Mouse (Mus musculus) forebrain, embryonic 15.5 days (tissue): ENCODE data around the gene Ell. TPM values are rescaled to one million over a fixed set of nuclear protein-coding genes. Genes with fewer than 3 reads are reported as not detected.
A peak's percentile ranks its signal among the peaks of the same experiment; 100 is the strongest.

Experiments used
- ATAC-seq: fragments of 200-750 bp; cut with Nextera tagmentation; replicated peaks from 2 replicates; pipeline ENCODE4 v1.8.0; 2017; ENCODE audit warnings: mild to moderate bottlenecking, moderate TSS enrichment, moderate library complexity
- H3K27ac ChIP-seq: fragments of 300-500 bp; sonication (generic); replicated peaks from 2 replicates; pipeline ENCODE4 v1.5.1; 2015; ENCODE audit warnings: mild to moderate bottlenecking, inconsistent platforms
- H3K27me3 ChIP-seq: fragments of 300-500 bp; sonication (generic); 2 replicates; pipeline ENCODE4 v1.6.1; 2015; ENCODE audit warnings: inconsistent platforms
- H3K36me3 ChIP-seq: fragments of 300-500 bp; sonication (generic); 2 replicates; pipeline ENCODE4 v1.6.1; 2015; ENCODE audit warnings: mild to moderate bottlenecking, inconsistent platforms
- H3K4me1 ChIP-seq: fragments of 300-500 bp; sonication (generic); 2 replicates; pipeline ENCODE4 v1.6.1; 2015; ENCODE audit warnings: inconsistent platforms
- H3K4me2 ChIP-seq: fragments of 300-500 bp; sonication (generic); replicated peaks from 2 replicates; pipeline ENCODE4 v1.6.1; 2015; ENCODE audit warnings: mild to moderate bottlenecking, inconsistent platforms
- H3K4me3 ChIP-seq: fragments of 300-500 bp; sonication (generic); 2 replicates; pipeline ENCODE4 v1.5.1; 2015; ENCODE audit warnings: mild to moderate bottlenecking, inconsistent platforms
- H3K9ac ChIP-seq: fragments of 300-500 bp; sonication (generic); replicated peaks from 2 replicates; pipeline ENCODE4 v1.6.1; 2015; ENCODE audit warnings: mild to moderate bottlenecking, inconsistent platforms
- H3K9me3 ChIP-seq: fragments of 300-500 bp; sonication (generic); 2 replicates; pipeline ENCODE4 v1.6.1; 2016; ENCODE audit warnings: inconsistent platforms
- WGBS: fragments of 180-500 bp; shearing (Covaris S2); methylation state at CpG from one replicate; pipeline ENCODE4 v1.1.7; 2015; ENCODE audit warnings: mixed read lengths; 5-methylcytosine and 5-hydroxymethylcytosine counted together
- polyA plus RNA-seq: library from polyadenylated mRNA; unstranded; fragments of >200 nt; fragmentation: Nextera tagmentation; extraction: Ambion mirVana; gene quantifications from 2 replicates; pipeline ENCODE4 v1.2.1, GENCODE M21; 2015

Gene Ell
- polyA plus RNA-seq, 1 experiment from 2014 or later: 19.2 TPM

DNA sequence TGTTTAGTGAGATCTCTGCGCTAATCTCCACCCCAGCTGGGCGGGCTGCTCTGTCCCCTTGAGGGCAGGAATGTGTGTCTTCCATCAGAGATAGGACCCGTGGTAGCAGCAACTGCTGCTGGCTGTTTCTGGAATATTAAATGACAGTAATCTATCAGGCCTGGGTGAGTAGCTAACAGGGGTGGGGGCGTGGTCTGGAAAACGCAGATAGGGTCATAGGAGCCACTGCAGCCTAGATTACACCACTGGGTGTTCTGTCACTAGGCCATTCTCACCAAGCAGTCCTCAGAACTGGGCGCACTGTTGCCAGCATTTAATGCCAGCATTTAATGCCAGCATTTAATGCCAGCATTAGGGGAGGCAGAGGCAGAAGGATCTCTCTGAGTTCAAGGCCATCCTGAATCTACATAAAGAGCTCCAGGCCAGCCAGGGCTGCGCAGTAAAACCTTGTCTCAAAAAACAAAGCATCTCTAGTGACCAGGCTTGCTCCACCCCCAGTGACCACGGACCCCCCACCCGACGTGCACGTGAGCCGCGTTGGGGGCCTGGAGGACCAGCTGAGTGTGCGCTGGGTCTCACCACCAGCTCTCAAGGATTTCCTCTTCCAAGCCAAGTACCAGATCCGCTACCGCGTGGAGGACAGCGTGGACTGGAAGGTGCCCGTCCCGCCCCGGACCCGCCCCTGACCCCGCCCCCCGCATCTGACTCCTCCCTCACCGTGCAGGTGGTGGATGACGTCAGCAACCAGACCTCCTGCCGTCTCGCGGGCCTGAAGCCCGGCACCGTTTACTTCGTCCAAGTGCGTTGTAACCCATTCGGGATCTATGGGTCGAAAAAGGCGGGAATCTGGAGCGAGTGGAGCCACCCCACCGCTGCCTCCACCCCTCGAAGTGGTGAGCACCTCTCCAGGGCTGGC lies 38.6 kb upstream of the Ell start:
- H3K27me3 ChIP-seq: peaks cover 75% of the 10 kb centered on the region
- H3K4me3 ChIP-seq: peak overlapping the region; percentile 1; the same call in 1 of the 2 replicates
- H3K36me3 ChIP-seq: no peaks in the 10 kb centered on the region
- no peak overlapping the region for H3K27ac ChIP-seq
- ATAC-seq: no peak
- no peaks in the 10 kb centered on the region for H3K9me3 ChIP-seq
- H3K4me1 ChIP-seq: peaks cover 43% of the 10 kb centered on the region
- H3K4me2 ChIP-seq: peak overlapping the region; percentile 21; the same call in 1 of the 2 replicates
- no peak overlapping the region for H3K9ac ChIP-seq
- WGBS: 7% methylated on average over 38 of the region's 39 CpGs

DNA sequence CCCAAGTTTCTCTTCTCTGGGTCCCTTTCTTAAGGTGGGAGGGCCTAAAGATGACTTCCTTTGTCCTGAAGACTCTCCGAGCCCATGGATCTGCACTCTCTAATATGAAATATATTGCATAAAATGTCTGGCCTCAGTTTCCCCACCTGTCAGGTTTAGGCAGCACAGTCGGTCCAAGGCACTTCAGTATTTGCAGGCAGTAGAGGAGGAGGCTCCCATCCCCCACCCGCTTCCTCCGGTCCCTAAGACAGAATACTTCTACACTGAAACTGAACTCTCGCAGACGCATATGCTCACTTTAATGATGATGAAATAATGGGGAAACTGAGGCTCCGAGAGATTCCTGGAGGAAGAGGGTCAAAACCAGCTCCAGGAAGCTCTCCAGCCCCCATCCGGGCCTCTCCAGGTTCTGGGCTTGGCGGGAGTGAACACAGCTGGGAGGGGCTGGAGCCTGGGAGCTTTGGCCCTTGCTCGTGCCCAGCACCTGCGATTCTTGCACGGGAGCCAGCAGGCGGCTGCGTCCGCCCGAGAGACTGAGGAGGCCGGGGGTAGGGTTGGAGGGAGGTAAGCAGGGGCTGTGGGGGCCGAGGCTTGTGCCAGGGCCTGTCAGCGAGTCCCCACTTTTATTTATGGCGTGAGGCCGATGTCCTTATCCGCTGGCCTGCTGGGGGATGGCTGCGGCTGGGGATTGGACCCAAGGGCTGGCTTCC lies 37.3 kb upstream of the Ell start:
- Histone ChIP-seq H3K27ac (no peak overlapping the region), H3K27me3 (peaks cover 61% of the 10 kb centered on the region), H3K4me2 (0 out of 2 replicates have a peak overlapping the region, but pooled peaks have one; percentile 9), H3K4me1 (peaks cover 49% of the 10 kb centered on the region), H3K36me3 (peaks cover 2% of the 10 kb centered on the region; the same call in 1 of the 2 replicates), H3K9me3 (no peaks in the 10 kb centered on the region), H3K9ac (0 out of 2 replicates have a peak overlapping the region, but pooled peaks have one; percentile 14), H3K4me3 (no peak overlapping the region)
- 10% methylated on average over 23 of the region's 23 CpGs for WGBS
- ATAC-seq: no peak

GRCm38 (mm10) chr8:70502540-70502939 lies 36.7 kb upstream of the Ell start:
- Histone ChIP-seq H3K4me2 (0 out of 2 replicates have a peak overlapping the region, but pooled peaks have one; percentile 9), H3K4me3 (no peak overlapping the region), H3K4me1 (peaks cover 51% of the 10 kb centered on the region), H3K27me3 (peaks cover 56% of the 10 kb centered on the region), H3K27ac (no peak overlapping the region), H3K36me3 (peaks cover 8% of the 10 kb centered on the region), H3K9me3 (no peaks in the 10 kb centered on the region), H3K9ac (no peak overlapping the region)
- WGBS: 33% methylated on average over 12 of the region's 12 CpGs
- ATAC-seq: no peak

GRCm38 (mm10) chr8:70503062-70503750 lies 36.1 kb upstream of the Ell start:
- Histone ChIP-seq H3K27me3 (peaks cover 49% of the 10 kb centered on the region), H3K4me2 (no peak overlapping the region), H3K9ac (no peak overlapping the region), H3K9me3 (no peaks in the 10 kb centered on the region), H3K36me3 (peaks cover 13% of the 10 kb centered on the region), H3K4me3 (0 out of 2 replicates have a peak overlapping the region, but pooled peaks have one; percentile 4), H3K4me1 (peaks cover 51% of the 10 kb centered on the region), H3K27ac (no peak overlapping the region)
- no peak for ATAC-seq
- WGBS: 12% methylated on average over 46 of the region's 46 CpGs

GRCm38 (mm10) chr8:70504291-70504716 lies 35.0 kb upstream of the Ell start:
- no peak overlapping the region for H3K27ac ChIP-seq
- peaks cover 61% of the 10 kb centered on the region for H3K4me1 ChIP-seq
- peaks cover 38% of the 10 kb centered on the region for H3K27me3 ChIP-seq
- ATAC-seq: no peak
- peaks cover 19% of the 10 kb centered on the region for H3K36me3 ChIP-seq
- H3K4me3 ChIP-seq: 0 out of 2 replicates have a peak overlapping the region, but pooled peaks have one; percentile 92
- no peak overlapping the region for H3K9ac ChIP-seq
- WGBS: 63% methylated on average over 16 of the region's 16 CpGs
- H3K4me2 ChIP-seq: 0 out of 2 replicates have a peak overlapping the region, but pooled peaks have one; percentile 3
- no peaks in the 10 kb centered on the region for H3K9me3 ChIP-seq

DNA sequence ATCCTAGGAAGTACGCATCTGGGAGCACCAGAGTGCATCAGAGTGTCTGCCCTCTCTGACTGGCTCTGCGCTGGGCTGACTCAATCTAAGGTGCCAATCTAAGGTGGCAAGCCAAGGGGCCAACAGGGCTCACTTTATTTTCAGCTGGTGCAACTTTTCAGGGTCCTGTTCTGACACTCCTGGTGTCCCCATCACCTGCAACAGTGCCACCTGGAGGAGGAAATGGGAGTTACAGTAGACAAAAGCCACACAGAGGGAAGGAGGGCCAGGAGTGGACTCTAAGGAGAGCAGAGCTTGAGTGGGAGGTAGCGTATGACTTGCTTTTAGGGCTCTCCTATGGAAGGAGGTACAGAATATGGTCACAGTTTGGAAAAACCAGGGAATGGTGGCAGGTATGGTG lies 34.4 kb upstream of the Ell start:
- ATAC-seq: no peak
- Histone ChIP-seq H3K9ac (no peak overlapping the region), H3K27ac (no peak overlapping the region), H3K4me2 (0 out of 2 replicates have a peak overlapping the region, but pooled peaks have one; percentile 3), H3K36me3 (peaks cover 19% of the 10 kb centered on the region), H3K4me3 (0 out of 2 replicates have a peak overlapping the region, but pooled peaks have one; percentile 92), H3K9me3 (no peaks in the 10 kb centered on the region), H3K27me3 (peaks cover 33% of the 10 kb centered on the region), H3K4me1 (peaks cover 64% of the 10 kb centered on the region)
- WGBS: 67% methylated on average over 3 of the region's 3 CpGs

DNA sequence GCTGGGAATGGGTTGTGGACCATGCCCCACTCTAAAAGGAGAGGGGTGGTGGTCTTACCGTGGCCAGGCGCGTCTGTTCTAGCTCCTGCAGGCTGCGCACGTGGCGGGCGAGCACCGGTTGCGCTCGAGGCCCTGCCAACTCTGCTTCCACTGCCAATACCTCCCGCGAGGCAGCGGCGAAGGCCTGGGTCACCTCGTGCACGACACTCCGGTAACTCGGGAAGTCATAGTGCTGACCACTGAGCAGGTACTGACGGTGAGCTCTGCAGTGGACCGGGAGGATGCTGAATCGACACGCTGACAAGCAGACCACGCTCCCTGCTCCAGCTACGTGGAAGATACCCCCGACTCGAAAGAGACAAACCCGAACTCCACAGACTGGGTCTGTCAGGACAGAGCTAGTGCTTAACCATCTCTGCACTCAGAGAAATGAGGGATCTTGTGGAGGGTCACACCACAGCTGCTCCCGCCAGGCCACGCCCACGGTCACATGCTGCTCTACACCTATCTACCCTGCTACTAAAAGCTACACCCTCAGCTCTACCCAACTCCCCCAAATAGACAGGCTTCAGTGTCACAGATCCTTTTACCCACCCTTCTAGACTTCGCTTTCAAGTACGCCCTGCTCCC lies 33.4 kb upstream of the Ell start:
- WGBS: 39% methylated on average over 32 of the region's 32 CpGs

DNA sequence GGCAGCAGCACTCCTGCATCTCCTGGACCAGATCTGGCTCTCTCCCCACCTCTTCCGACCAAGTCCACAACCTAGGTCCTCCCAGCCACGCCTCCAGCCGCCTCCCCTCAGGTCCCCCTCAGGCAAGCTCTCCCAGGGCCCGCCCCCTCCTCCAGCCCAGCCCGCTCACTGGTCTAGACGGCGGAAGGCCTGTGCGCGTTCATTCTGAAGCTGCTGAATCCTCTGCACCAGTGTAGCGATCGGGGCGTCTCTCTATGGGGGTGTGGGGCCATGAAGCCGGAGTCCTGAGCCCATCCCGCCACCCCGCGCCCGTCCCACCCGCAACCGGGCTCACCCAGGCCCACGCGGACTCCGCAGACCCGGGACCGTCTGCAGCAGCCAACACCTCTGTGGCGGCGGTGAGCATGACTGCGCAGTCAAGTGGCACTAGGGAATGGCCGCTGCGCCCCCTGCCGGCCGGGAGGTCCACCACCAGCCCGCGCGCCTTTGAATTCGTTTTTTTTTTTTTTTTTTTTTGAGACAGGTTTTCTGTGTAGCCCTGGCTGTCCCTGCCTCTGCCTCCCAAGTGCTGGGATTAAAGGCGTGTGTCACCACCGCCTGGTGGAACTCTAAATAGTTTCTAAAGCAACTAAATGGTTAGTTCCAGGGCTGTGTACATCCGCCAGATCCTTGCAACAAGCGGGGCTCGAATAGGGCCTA lies 32.8 kb upstream of the Ell start, which contains the start of gene Rex1bd:
Gene Rex1bd, minus strand, starts transcription at position 425 of the 699 bp plus-strand sequence.
- Histone ChIP-seq H3K36me3 (peaks cover 19% of the 10 kb centered on the region), H3K9ac (peak within 1 kb of the TSS; percentile 98), H3K27ac (peak within 1 kb of the TSS; percentile 96), H3K9me3 (no peaks in the 10 kb centered on the region), H3K4me1 (peaks cover 62% of the 10 kb centered on the region), H3K4me3 (peak within 1 kb of the TSS; percentile 92), H3K27me3 (peaks cover 16% of the 10 kb centered on the region), H3K4me2 (peak within 1 kb of the TSS; percentile 69)
- 3% methylated on average over 40 of the region's 40 CpGs for WGBS
- peak; percentile 85 for ATAC-seq

More for the DNA sequence above, 33.4 kb upstream of the Ell start:
- peaks cover 23% of the 10 kb centered on the region for H3K27me3 ChIP-seq
- H3K4me2 ChIP-seq: peak overlapping the region; percentile 69
- peak overlapping the region; percentile 98 for H3K9ac ChIP-seq
- peaks cover 19% of the 10 kb centered on the region for H3K36me3 ChIP-seq
- H3K9me3 ChIP-seq: no peaks in the 10 kb centered on the region
- H3K4me3 ChIP-seq: peak overlapping the region; percentile 92
- peaks cover 62% of the 10 kb centered on the region for H3K4me1 ChIP-seq
- peak overlapping the region; percentile 96 for H3K27ac ChIP-seq
- peak; percentile 25; the same call in 1 of the 2 replicates for ATAC-seq

DNA sequence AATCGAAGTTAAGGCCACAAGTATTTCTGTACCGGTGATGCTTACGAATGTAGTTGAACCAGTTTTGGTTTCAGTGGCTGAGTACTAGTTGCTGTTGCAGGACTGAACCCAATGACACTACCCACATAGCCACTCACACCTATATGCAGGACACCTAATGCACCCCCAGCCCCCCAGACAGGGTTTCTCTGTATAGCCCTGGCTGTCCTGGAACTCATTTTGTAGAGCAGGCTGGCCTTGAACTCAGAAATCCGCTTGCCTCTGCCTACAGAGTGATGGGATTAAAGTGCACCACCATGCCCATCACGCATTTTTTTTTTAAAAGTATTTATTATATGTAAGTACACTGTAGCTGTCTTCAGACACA lies 32.2 kb upstream of the Ell start:
- peaks cover 11% of the 10 kb centered on the region for H3K27me3 ChIP-seq
- no peak for ATAC-seq
- WGBS: 58% methylated on average over 5 of the region's 5 CpGs
- H3K4me1 ChIP-seq: peaks cover 56% of the 10 kb centered on the region
- peaks cover 19% of the 10 kb centered on the region for H3K36me3 ChIP-seq
- H3K27ac ChIP-seq: peak overlapping the region; percentile 96; the same call in 1 of the 2 replicates
- H3K4me3 ChIP-seq: peak overlapping the region; percentile 92; the same call in 1 of the 2 replicates
- H3K9ac ChIP-seq: peak overlapping the region; percentile 98; the same call in 1 of the 2 replicates
- no peak overlapping the region; the same call in 1 of the 2 replicates for H3K4me2 ChIP-seq
- H3K9me3 ChIP-seq: no peaks in the 10 kb centered on the region

GRCm38 (mm10) chr8:70509281-70509952 lies 29.8 kb upstream of the Ell start:
- H3K36me3 ChIP-seq: peaks cover 28% of the 10 kb centered on the region
- no peaks in the 10 kb centered on the region for H3K9me3 ChIP-seq
- H3K27me3 ChIP-seq: no peaks in the 10 kb centered on the region
- H3K27ac ChIP-seq: peak overlapping the region; percentile 99; the same call in 1 of the 2 replicates
- H3K4me2 ChIP-seq: peak overlapping the region; percentile 97
- no peak for ATAC-seq
- H3K4me1 ChIP-seq: peaks cover 41% of the 10 kb centered on the region
- H3K4me3 ChIP-seq: peak overlapping the region; percentile 84
- WGBS: 16% methylated on average over 25 of the region's 25 CpGs
- H3K9ac ChIP-seq: peak overlapping the region; percentile 89
